Mouse (Mus musculus) cortical plate, adult 2 months (tissue): Measurements from ENCODE around the gene Chrm1.
A peak's percentile ranks its signal among the peaks of the same experiment; 100 is the strongest.

Experiments used
- CTCF ChIP-seq: fragments of 200-500 bp; IDR thresholded peaks from 2 replicates; pipeline ENCODE4 v1.5.1; 2011; ENCODE audit warnings: mild to moderate bottlenecking, control low read depth, low read length; ENCODE audit not compliant: insufficient read depth; ENCODE audit errors: extremely low read depth
- POLR2A ChIP-seq: fragments of 200-500 bp; IDR thresholded peaks from 2 replicates; pipeline ENCODE4 v1.6.1; 2011; ENCODE audit warnings: mild to moderate bottlenecking, low read length, control low read depth; ENCODE audit not compliant: insufficient read depth; ENCODE audit errors: extremely low read depth

GRCm38 (mm10) chr19:8662337-8662736 is 1.3 kb upstream of the Chrm1 start:
- TF ChIP-seq POLR2A = no peak
- TF ChIP-seq CTCF = peak; percentile 44; the same call in 1 of the 2 replicates
